Mouse (Mus musculus): ENCODE results near the gene Upk3a.
"Not testable (repeated sequence)": the region's sequence is repeated elsewhere in the genome, so short reads cannot be mapped to it uniquely, and the experiment has no call there.

DNA sequence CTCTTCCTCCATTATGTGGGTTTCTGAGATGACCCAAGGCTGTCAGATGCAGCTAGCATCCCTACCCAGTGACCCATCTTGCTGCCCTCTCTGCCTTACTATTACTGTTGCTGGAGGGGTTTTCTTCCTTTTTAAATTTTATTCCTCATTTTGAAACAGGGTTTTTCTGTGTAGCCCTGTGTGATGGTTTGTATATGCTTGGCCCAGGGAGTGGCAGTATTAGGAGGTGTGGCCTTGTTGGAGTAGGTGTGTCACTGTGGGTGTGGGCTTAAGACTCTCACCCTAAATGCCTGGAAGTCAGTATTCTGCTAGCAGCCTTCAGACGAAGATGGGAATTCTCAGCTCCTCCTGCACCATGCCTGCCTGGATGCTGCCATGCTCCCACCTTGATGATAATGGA is 11.7 kb downstream of the Upk3a start, which contains the start of gene Fam118a:
- TF ChIP-seq GATA1, TAL1 (IDR thresholded peaks at IDR 0.05; ENCODE audit: low read length): not testable (repeated sequence)

Data from erythroblast, embryonic 14.5 days (primary cell).